Mouse (Mus musculus) brain, embryonic 14.5 days (tissue): ENCODE measurements around the gene Serinc5.

Source experiments
- CTCF ChIP-seq: fragments of 200-500 bp; IDR thresholded peaks from 2 replicates; pipeline ENCODE4 v1.5.1; 2012; ENCODE audit warnings: inconsistent platforms, mild to moderate bottlenecking, moderate library complexity, borderline replicate concordance; ENCODE audit not compliant: insufficient read depth, insufficient read length; ENCODE audit errors: extremely low read depth
- POLR2A ChIP-seq: fragments of 200-500 bp; IDR thresholded peaks from 2 replicates; pipeline ENCODE4 v1.6.1; 2012; ENCODE audit warnings: mild to moderate bottlenecking, inconsistent platforms, borderline replicate concordance; ENCODE audit not compliant: poor library complexity, insufficient read depth, insufficient read length, severe bottlenecking; ENCODE audit errors: extremely low read depth

DNA sequence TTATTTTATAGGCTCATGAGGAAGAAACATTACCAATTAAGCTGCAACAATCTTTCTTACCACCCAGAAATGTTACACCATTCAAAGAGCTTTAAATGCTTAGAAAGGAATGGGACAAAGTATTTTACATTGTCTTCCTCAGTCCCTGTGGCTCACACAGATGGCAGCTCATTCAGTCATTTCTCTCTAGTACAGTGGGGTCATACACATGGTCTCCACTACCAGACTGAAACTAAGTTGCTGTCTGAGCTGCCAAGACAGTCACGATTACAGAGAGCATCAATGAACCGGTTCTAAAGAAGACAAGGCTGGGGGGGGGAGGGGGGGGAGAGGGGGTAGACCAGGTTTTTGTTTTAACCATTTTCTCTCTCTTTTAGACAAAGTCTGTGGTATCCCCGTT is 19.7 kb upstream of the Serinc5 start:
- TF ChIP-seq CTCF (no peak), POLR2A (no peak)
